ENCODE assay signal across 14 mouse cellular contexts in the genomic region with DNA sequence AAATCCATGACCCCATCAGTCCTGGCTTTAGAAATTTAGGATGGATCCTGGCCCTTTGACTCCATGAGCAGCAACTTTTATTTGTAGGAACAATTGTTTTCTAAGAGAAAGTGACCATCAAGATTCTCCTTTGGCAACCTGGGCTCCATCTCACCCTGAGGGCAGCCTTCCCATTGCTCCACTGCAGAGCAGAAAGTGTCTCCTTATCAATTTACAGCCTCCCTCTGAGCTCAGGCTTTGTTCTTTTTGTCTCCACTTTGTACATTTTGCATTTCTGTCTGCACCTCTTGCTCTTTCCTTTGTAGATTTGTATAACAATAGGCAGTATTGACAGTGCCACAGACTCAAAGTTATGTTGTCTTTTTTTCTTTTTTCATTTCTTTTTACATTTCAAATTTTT.
"Had no signal": no experiment of that assay in that cellular context is flagged by ENCODE, and none has a peak within 500 bp of the region (broad histone marks: within the 10 kb centered on the region; RNA-seq: fewer than 3 reads in every experiment).

No protein-coding gene starts in this region.

- H3K4me1 ChIP-seq: midbrain, embryonic 10.5 days; midbrain, embryonic 12.5 days; midbrain, embryonic 15.5 days; neural tube, embryonic 12.5 days; stomach, embryonic 15.5 days had no signal

- H3K4me2 ChIP-seq: lung, embryonic 14.5 days; midbrain, embryonic 12.5 days; midbrain, embryonic 15.5 days; neural tube, embryonic 12.5 days; stomach, embryonic 15.5 days had no signal

- H3K27me3 ChIP-seq: midbrain, embryonic 12.5 days; midbrain, embryonic 15.5 days; neural tube, embryonic 12.5 days; stomach, embryonic 15.5 days had no signal

- H3K9ac ChIP-seq: lung, embryonic 14.5 days; midbrain, embryonic 12.5 days; midbrain, embryonic 15.5 days; neural tube, embryonic 12.5 days; stomach, embryonic 15.5 days had no signal

- H3K36me3 ChIP-seq: midbrain, embryonic 10.5 days; midbrain, embryonic 12.5 days; midbrain, embryonic 15.5 days; neural tube, embryonic 12.5 days; stomach, embryonic 15.5 days had no signal

- H3K4me3 ChIP-seq: midbrain, embryonic 10.5 days; midbrain, embryonic 12.5 days; midbrain, embryonic 15.5 days; neural tube, embryonic 12.5 days; stomach, embryonic 15.5 days had no signal

- ATAC-seq: midbrain, embryonic 15.5 days had no signal

- H3K27ac ChIP-seq: midbrain, embryonic 10.5 days; midbrain, embryonic 12.5 days; midbrain, embryonic 15.5 days; neural tube, embryonic 12.5 days; stomach, embryonic 15.5 days; stomach, postnatal 0 days had no signal

- DNase-seq: lung, adult 18-20 months; lung, embryonic 14.5 days; lung, postnatal 10 days; lung, postnatal 4 days; right cerebral cortex, postnatal 14 days; thymus, adult 2 months; thymus, postnatal 25 days; thymus, postnatal 4 days had no signal

- H3K9me3 ChIP-seq: midbrain, embryonic 15.5 days; neural tube, embryonic 12.5 days; stomach, embryonic 15.5 days had no signal
